Mouse (Mus musculus): ENCODE data around the gene Uhmk1. TPM values are rescaled to one million over a fixed set of nuclear protein-coding genes. Genes with fewer than 3 reads are reported as not detected.
"Not testable (repeated sequence)": the region's sequence is repeated elsewhere in the genome, so short reads cannot be mapped to it uniquely, and the experiment has no call there.

Gene Uhmk1
- 5.6 and 7.1 TPM in 2 replicates for polyA plus RNA-seq (2015; fragmentation: Nextera tagmentation; extraction: Ambion mirVana)

- under 1% methylated on average over 70 of the region's 70 CpGs for WGBS (ENCODE audit: insufficient replicate concordance)
- H3K4me1 ChIP-seq (replicated peaks): peaks cover 12% of the 10 kb centered on the region
- H3K9ac ChIP-seq: peak within 1 kb of the TSS; percentile 94
- no peaks in the 10 kb centered on the region for H3K9me3 ChIP-seq (replicated peaks)
- H3K4me2 ChIP-seq: peak within 1 kb of the TSS; percentile 78
- ATAC-seq (ENCODE audit: low read depth): peak; percentile 98
- DNase-seq: peak; percentile 80
- peak within 1 kb of the TSS; percentile 85 for H3K4me3 ChIP-seq (replicated peaks)
- H3K36me3 ChIP-seq: peaks cover 22% of the 10 kb centered on the region
- no peaks in the 10 kb centered on the region; the same call in 1 of the 2 replicates for H3K27me3 ChIP-seq
- H3K27ac ChIP-seq: peak within 1 kb of the TSS; percentile 87
Measured at GRCm38 (mm10) chr1:170214757-170215522, at the start of gene Uhmk1. Gene Uhmk1, minus strand, starts transcription at chr1:170215397.

GRCm38 (mm10) chr1:170255560-170255910, 40.3 kb upstream of the Uhmk1 start:
- peaks cover 5% of the 10 kb centered on the region; the same call in 1 of the 2 replicates for H3K4me1 ChIP-seq (replicated peaks)
- WGBS (ENCODE audit: insufficient replicate concordance): 8% methylated on average over 32 of the region's 32 CpGs
- H3K27ac ChIP-seq: no peak overlapping the region
- H3K9ac ChIP-seq: peak overlapping the region; percentile 67
- no peaks in the 10 kb centered on the region for H3K36me3 ChIP-seq
- no peaks in the 10 kb centered on the region for H3K27me3 ChIP-seq
- peak; percentile 13 for DNase-seq
- no peaks in the 10 kb centered on the region for H3K9me3 ChIP-seq (replicated peaks)
- peak overlapping the region; percentile 69 for H3K4me2 ChIP-seq
- H3K4me3 ChIP-seq (replicated peaks): peak overlapping the region; percentile 65
- peak; percentile 84 for ATAC-seq (ENCODE audit: low read depth)

GRCm38 (mm10) chr1:170254893-170255559, 39.8 kb upstream of the Uhmk1 start:
- no peak overlapping the region for H3K27ac ChIP-seq
- peaks cover 5% of the 10 kb centered on the region; the same call in 1 of the 2 replicates for H3K4me1 ChIP-seq (replicated peaks)
- no peak for ATAC-seq (ENCODE audit: low read depth)
- H3K4me2 ChIP-seq: peak overlapping the region; percentile 69
- 28% methylated on average over 30 of the region's 30 CpGs for WGBS (ENCODE audit: insufficient replicate concordance)
- H3K36me3 ChIP-seq: no peaks in the 10 kb centered on the region
- H3K9ac ChIP-seq: peak overlapping the region; percentile 67
- H3K9me3 ChIP-seq (replicated peaks): no peaks in the 10 kb centered on the region
- no peak for DNase-seq
- H3K27me3 ChIP-seq: no peaks in the 10 kb centered on the region
- peak overlapping the region; percentile 65 for H3K4me3 ChIP-seq (replicated peaks)

GRCm38 (mm10) chr1:170245016-170245415, 29.8 kb upstream of the Uhmk1 start:
- 71% methylated on average over 3 of the region's 3 CpGs for WGBS (ENCODE audit: insufficient replicate concordance)
- no peaks in the 10 kb centered on the region for H3K36me3 ChIP-seq
- no peak overlapping the region for H3K27ac ChIP-seq
- DNase-seq (no peak), ATAC-seq (ENCODE audit: low read depth) (no peak)
- no peaks in the 10 kb centered on the region for H3K4me1 ChIP-seq (replicated peaks)
- H3K9me3 ChIP-seq (replicated peaks): no peaks in the 10 kb centered on the region
- no peak overlapping the region for H3K9ac ChIP-seq
- H3K27me3 ChIP-seq: no peaks in the 10 kb centered on the region
- H3K4me3 ChIP-seq (replicated peaks): no peak overlapping the region
- no peak overlapping the region for H3K4me2 ChIP-seq

GRCm38 (mm10) chr1:170232688-170233087, 17.5 kb upstream of the Uhmk1 start, which contains the start of gene Sh2d1b2:
Gene Sh2d1b2, plus strand, starts transcription at chr1:170232749.
- not testable (repeated sequence) for H3K27me3 ChIP-seq; H3K36me3 ChIP-seq; ATAC-seq (ENCODE audit: low read depth); H3K9me3 ChIP-seq (replicated peaks); H3K9ac ChIP-seq; H3K4me1 ChIP-seq (replicated peaks); H3K4me2 ChIP-seq; DNase-seq; H3K27ac ChIP-seq; H3K4me3 ChIP-seq (replicated peaks)
- 44% methylated on average over 6 of the region's 6 CpGs for WGBS (ENCODE audit: insufficient replicate concordance)

GRCm38 (mm10) chr1:170223276-170223675, 8.1 kb upstream of the Uhmk1 start:
- no peak for ATAC-seq (ENCODE audit: low read depth)
- Histone ChIP-seq H3K4me1 (replicated peaks) (no peaks in the 10 kb centered on the region), H3K4me3 (replicated peaks) (no peak overlapping the region), H3K36me3 (no peaks in the 10 kb centered on the region), H3K4me2 (no peak overlapping the region), H3K9me3 (replicated peaks) (no peaks in the 10 kb centered on the region), H3K27ac (no peak overlapping the region), H3K9ac (no peak overlapping the region), H3K27me3 (0 out of 2 replicates have a peak, but pooled peaks cover 16% of the 10 kb centered on the region)
- DNase-seq: no peak
- WGBS (ENCODE audit: insufficient replicate concordance): 48% methylated on average over 2 of the region's 2 CpGs

GRCm38 (mm10) chr1:170220351-170220750, 5.2 kb upstream of the Uhmk1 start:
- no peak for DNase-seq
- Histone ChIP-seq H3K27ac (no peak overlapping the region), H3K4me1 (replicated peaks) (no peaks in the 10 kb centered on the region), H3K4me3 (replicated peaks) (no peak overlapping the region), H3K9ac (no peak overlapping the region), H3K36me3 (no peaks in the 10 kb centered on the region), H3K9me3 (replicated peaks) (no peaks in the 10 kb centered on the region), H3K27me3 (peaks cover 16% of the 10 kb centered on the region; the same call in 1 of the 2 replicates), H3K4me2 (no peak overlapping the region)
- no peak for ATAC-seq (ENCODE audit: low read depth)

- no peak for DNase-seq
- Histone ChIP-seq H3K4me3 (replicated peaks) (no peak overlapping the region), H3K36me3 (no peaks in the 10 kb centered on the region), H3K27ac (no peak overlapping the region), H3K4me1 (replicated peaks) (peaks cover 4% of the 10 kb centered on the region), H3K9ac (no peak overlapping the region), H3K9me3 (replicated peaks) (no peaks in the 10 kb centered on the region), H3K27me3 (peaks cover 14% of the 10 kb centered on the region; the same call in 1 of the 2 replicates), H3K4me2 (no peak overlapping the region)
- no peak for ATAC-seq (ENCODE audit: low read depth)
- WGBS (ENCODE audit: insufficient replicate concordance): 59% methylated on average over 6 of the region's 6 CpGs
Measured at GRCm38 (mm10) chr1:170218091-170218884, 3.1 kb upstream of the Uhmk1 start.

- H3K4me2 ChIP-seq: peak overlapping the region; percentile 78
- no peaks in the 10 kb centered on the region; the same call in 1 of the 2 replicates for H3K27me3 ChIP-seq
- peaks cover 17% of the 10 kb centered on the region for H3K36me3 ChIP-seq
- no peak overlapping the region for H3K9ac ChIP-seq
- WGBS (ENCODE audit: insufficient replicate concordance): 72% methylated on average over 3 of the region's 3 CpGs
- no peaks in the 10 kb centered on the region for H3K9me3 ChIP-seq (replicated peaks)
- no peak for ATAC-seq (ENCODE audit: low read depth)
- peak overlapping the region; percentile 85 for H3K4me3 ChIP-seq (replicated peaks)
- H3K27ac ChIP-seq: no peak overlapping the region
- no peak for DNase-seq
- H3K4me1 ChIP-seq (replicated peaks): peaks cover 12% of the 10 kb centered on the region
Measured at GRCm38 (mm10) chr1:170215590-170215989, 393 bp upstream of the Uhmk1 start.

- Histone ChIP-seq H3K27me3 (no peaks in the 10 kb centered on the region; the same call in 1 of the 2 replicates), H3K9me3 (replicated peaks) (no peaks in the 10 kb centered on the region), H3K36me3 (peaks cover 25% of the 10 kb centered on the region), H3K9ac (peak overlapping the region; percentile 94), H3K4me3 (replicated peaks) (peak overlapping the region; percentile 85), H3K4me2 (peak overlapping the region; percentile 78), H3K27ac (peak overlapping the region; percentile 87), H3K4me1 (replicated peaks) (peaks cover 12% of the 10 kb centered on the region)
- 16% methylated on average over 7 of the region's 7 CpGs for WGBS (ENCODE audit: insufficient replicate concordance)
- no peak for ATAC-seq (ENCODE audit: low read depth)
- no peak for DNase-seq
Measured at GRCm38 (mm10) chr1:170214383-170214756, 827 bp downstream of the Uhmk1 start.
